Mouse (Mus musculus) thymus, postnatal 0 days (tissue): Measurements from ENCODE around the gene Xpo5. TPM values are rescaled to one million over a fixed set of nuclear protein-coding genes. Genes with fewer than 3 reads are reported as not detected.

Source experiments
- DNase-seq: peaks from one replicate; pipeline ENCODE4 v3.0.0-alpha.2; 2015; ENCODE audit warnings: low spot score
- polyA plus RNA-seq: library from polyadenylated mRNA; unstranded; fragments of >200 nt; fragmentation: Nextera tagmentation; extraction: Ambion mirVana; gene quantifications from 2 replicates; pipeline ENCODE4 v1.2.1, GENCODE M21; 2015

The Xpo5 gene
- polyA plus RNA-seq, 1 experiment from 2014 or later, result 26.8 TPM

DNA sequence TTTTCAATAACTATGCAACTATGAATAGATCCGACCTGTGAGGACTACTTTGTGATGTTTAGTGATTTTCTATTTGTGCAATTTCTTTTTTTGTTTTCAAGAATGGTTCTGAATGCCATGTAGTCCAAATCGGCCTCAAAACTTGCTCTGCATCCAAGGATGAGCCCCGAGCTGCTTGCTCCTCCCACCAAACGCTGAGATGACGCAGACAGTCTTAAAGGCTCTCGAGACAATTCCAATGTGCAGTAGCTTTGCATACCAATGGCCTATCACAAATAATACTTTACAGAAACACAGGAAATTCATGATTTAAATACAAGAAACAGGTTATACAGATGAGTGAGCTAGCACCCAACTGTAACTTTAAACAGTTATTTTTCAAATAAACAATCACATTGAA lies 1.4 kb upstream of the Xpo5 start:
- DNase-seq, result no peak

DNA sequence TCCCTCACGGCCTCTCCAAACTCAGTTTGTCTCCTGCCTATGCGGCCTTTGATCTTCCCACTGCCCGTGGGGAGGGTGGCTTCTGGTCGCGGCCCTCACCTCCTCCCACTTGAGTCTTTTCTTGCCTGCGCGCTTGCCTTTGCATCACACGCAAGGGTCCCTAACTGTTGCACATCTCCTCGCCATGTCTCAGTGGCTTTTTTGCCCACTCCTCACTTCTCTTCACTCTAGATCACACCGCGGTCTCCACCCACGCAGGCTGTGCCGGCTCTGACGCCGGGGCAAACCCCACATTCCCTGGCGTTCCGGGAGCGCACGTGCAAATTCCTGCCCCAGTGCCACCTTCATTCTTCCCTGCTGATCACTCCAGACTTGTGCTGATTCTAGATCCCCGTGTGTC lies 496 bp downstream of the Xpo5 start:
- DNase-seq, result no peak

DNA sequence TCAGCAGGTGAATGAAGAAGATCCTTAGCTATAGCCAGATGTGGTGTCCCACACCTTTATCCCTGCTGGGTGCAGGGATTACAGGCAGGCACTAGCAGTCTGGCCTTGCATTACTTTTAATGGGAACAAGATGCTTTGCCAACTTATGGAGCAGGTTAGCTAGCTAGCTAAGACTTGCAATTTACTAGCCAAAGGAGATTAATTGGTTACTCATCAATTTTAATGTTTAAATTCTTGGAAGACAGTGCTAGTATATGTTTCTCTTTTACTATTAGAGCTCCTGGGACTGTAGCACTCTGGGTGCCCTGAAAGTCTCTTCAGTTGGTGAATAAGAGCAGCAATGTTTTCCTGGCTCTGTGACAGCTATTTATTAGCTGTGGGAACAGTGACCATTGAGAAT lies 4.1 kb downstream of the Xpo5 start:
- no peak for DNase-seq

DNA sequence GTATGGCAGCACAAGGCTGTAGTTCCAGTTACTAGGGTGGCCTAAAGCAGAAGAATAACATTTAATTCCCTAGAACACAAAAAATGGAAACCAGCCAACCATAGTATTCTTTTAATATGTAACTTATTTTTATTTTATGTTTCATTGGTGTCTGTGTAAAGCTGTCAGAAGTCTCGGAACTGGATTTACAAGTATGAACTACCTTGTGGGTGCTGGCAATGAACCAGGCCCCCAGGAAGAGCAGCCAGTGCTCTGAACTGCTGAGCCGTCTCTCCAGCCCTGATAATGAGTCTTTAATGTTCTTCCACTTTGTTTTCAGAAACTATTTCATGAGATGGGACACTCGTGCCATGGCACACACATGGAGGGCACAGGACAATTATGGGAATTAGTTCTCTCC lies 8.0 kb downstream of the Xpo5 start:
- no peak for DNase-seq

DNA sequence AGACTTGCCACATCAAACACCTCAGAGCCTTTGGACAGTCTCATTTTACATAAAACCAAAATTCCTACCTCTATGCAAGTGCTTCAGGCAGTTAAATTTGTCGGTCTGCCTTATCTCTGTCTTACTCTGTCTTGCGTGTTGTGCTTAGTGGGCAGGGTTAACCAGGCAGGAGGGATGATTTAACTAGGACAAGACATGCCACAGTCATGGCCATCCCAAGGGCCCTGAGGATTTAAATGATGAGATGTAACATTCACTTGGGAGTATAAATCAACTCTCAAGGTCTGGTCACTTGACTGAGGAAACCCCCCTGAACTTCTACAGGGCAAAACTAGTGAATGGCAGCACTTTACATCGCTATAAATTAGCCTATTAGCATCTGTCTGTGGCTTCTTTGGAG lies 19.0 kb downstream of the Xpo5 start:
- no peak for DNase-seq

DNA sequence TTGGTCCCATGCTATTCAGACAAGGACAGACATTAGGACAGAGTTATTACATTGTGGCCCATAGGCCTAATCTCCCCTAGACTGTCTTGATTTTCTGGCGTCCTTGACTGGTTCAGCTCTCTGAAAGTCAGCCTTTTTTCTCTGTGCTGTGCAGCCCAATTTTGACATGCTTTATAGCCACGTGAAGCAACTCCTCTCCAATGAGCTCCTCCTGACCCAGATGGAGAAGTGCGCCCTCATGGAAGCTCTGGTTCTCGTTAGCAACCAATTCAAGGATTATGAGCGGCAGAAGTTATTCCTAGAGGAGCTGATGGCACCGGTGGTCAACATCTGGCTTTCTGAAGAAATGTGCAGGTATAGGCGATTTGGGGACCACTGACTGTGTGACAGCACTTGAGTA lies 25.0 kb downstream of the Xpo5 start:
- no peak for DNase-seq

DNA sequence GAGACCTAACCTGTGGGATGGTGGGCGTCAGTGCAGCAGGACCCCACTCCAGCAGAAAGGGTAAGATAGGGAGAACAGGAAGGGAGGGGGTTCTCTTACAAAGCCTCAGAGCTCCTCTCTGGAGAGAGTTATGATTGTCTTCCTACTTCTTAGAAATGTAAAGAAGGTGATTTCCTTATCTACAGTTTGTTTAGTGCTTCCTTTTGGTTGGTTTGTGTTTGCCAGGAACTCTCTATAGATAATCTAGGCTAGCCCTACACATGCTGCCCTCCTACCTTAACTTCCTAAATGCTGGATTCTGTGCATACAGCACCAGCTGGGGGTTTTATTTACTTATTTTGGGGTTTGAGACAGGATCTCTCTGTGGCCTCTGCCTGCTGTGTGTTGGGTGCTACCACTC lies 33.5 kb downstream of the Xpo5 start:
- no peak for DNase-seq

DNA sequence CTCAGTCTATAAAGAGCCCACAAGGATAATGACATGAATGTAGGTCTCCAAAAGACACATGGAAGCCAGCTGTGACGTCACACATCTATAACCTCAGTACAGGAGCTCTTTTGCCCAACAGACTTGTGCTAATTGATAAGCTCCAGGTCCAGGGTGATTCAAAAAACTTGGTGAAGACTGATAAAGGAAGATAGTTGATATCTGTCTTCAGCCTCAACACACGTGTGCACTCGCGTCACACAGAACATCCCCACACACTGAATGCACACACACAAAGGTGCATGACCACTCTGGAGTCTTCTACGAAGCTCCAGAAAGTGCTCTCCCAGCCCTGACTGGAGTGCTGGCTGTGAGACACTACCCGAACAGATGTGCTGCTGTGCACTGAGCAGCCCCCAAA lies 34.5 kb downstream of the Xpo5 start:
- no peak for DNase-seq

DNA sequence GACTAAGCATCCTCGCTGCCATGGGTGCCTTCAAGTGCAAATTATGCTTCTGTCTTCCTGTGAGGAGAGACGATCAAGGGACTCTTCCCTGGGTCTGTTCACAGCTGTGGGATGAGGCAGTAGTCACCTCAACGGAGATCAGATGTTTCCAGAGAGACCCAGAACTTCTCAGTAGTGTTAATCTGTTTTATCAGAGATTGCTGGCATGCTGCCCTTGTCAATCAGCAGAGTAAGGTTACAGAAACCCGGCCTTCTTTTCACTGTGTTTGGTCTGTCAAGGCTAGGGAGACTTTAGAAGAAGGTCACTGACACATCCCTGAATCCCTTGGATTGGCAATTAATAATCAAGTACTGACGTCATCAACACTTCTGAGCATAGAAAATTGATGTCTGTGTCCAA lies 34.9 kb downstream of the Xpo5 start:
- DNase-seq, result no peak

DNA sequence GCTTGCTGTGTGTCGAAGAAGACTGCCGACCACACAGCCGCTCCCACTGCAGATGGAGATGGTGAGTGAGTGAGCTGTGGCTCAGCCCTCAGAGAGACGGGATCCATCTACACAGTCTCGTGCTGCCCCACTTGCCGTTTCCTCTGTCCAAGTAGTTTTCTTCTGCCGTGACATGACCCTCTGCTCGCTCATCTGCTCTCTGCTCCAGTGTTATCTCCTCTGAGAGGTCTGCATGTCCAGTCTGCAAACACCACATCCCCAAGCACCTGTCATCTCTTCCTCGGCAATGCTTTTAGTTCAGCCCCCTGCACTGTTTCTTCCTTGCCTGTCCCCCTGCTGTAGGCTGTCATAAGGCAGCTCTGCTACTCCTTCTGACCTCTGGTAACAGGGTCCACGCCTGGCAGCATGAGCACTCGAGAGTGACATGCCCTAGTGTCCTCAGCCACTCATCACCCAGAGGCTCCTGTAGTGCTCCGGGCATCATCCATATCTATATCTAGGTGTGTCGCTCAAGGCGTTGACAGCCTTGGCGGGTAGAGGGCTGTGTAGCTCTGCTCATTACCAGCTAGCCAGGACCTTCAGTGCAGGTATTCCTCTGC lies 37.0 kb downstream of the Xpo5 start:
- no peak for DNase-seq

DNA sequence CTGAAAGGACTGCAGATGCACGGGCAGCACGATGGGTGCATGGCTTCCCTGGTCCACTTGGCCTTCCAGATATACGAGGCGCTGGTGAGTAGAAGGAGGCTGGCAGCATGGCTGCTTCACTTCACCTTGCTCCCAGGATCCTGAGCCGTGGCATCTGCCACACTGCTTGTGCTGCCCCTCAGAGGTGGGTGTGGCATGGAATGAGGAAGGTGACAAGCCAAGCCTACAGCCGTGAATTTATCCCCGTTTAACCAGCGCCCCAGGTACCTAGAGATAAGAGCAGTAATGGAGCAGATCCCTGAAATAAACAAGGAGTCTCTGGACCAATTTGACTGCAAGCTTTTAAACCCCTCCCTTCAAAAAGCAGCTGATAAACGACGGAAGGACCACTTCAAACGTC lies 38.9 kb downstream of the Xpo5 start:
- DNase-seq, result no peak

DNA sequence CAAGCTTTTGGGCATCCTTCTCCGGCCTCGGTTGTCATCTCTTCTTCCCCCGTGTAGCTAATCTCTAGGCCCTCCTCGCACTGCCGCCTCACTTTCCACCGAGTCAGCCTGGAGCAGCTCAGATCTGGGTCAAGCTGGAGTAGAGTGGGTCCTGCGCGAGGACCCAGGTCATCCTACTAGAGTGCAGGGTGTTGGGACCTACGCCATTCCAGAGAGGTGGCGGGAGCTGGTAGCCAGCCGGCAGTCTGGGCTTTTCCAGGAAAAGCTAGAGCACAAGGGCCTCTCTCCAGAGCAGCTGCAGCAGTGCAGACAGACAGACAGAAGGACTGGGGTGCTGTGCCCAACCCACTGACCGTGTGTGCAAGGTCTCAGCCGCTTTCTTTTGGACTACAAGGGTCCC lies 39.7 kb downstream of the Xpo5 start:
- DNase-seq, result no peak

DNA sequence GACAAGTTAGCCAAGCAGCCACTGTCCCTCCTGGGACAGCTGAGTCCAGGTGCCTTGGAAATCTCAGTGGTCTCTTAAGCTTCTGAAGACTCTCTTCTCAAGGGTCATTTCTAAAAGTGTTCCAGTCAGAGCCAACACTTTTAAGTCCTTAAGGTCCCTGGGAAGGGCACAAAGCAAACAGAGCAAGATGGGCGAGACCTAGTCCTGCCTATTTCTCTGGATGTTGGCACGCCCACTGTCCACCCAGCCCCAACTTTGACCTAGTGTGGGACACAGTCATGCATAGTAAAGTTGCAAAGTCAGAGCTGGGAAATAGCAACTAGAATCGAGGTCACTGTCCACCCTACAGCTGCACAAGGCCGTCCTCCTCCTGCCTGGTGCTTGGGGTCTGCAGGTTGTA lies 40.4 kb downstream of the Xpo5 start:
- no peak for DNase-seq

DNA sequence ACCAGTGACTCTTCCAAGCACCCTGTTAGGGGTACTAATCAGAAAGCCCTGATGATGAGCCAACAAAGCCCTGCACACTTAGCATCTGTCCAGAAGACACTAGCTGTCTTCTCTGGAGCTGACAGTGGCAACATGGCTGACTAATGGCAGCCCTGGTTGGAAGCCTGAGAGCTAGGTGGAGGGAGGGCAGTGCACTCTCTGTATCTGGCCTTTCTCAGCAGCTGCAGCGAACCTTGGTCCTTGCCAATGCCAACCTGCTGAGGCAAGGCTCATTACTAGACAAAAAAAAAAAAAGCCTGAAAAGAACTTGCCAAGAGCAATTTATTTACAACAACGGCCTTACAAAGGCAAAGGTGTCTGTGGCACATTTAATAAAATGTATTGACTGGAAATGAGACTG lies 41.0 kb downstream of the Xpo5 start:
- no peak for DNase-seq

DNA sequence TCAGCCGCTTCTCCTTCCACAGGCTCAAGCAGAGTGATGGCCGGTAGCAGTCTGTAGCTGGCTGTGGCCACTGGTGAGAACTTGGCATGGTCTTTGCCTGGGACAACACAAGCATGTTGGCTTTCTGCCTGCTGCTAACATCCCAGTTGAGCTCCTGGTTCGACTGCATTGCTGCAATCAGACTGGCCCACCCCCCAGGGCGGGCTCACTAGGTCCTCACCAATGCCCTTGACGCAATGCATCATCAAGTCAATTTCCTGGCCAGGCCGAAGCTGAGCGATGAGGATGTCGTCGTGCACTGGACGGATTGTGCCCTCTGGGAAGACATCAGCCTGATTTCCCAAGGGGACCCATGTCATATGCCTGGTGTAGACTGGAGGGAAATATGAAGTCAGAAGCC lies 42.0 kb downstream of the Xpo5 start:
- no peak for DNase-seq

DNA sequence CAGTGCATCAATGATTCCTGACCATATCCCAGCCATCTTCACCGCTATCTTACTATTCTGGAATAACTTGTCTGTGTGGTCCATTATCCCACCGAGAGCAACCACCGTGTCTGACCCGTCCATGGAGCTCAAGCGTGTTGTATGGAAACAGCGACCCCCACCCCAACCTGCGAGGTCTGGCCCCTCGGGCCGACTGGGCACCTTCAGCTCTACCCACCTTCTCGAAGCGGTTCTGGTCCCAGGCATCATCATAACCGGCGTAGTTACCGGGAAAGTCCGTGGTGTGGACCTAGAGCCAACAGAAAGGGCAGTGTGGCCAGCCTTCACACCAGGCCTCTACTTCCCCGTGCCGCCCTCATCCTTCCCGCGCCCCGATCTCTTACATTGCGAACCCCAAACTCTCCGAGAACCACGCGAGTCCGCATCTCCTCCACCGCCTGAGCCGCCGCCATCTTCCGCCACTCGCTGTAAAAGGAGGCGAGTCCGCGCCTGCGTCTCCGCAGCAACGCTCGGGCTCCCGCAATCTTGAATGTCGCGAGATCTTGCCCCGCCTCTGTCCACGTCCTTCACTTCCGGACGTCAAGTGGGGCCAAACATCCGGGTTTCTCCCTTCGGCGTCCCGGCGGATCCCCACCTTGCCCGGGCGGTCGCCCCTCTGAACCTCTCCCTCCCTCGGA lies 45.1 kb downstream of the Xpo5 start, which contains the start of the genes Polr1c and Yipf3:
Gene Polr1c, minus strand, starts transcription at position 543 of the 677 bp plus-strand sequence.
Gene Yipf3, plus strand, starts transcription at position 569 of the 677 bp plus-strand sequence.
- DNase-seq, result peak; percentile 94

DNA sequence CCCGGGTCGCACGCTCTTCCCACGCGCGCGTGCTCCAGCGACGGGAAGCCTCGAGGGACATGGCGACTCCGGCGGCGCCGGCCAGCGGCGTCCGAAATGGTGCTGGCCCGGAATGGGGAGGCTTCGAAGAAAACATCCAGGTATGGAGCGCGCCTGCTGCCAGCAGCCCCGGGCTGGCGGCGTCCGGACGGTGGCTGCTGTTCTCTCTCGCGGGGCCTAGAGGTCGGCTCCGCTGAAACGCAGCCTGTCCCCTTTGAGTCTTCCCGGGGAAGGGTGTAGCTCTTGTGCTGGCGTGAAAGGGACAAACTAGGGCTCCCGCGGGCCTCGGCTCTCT lies 45.6 kb downstream of the Xpo5 start:
- no peak for DNase-seq

DNA sequence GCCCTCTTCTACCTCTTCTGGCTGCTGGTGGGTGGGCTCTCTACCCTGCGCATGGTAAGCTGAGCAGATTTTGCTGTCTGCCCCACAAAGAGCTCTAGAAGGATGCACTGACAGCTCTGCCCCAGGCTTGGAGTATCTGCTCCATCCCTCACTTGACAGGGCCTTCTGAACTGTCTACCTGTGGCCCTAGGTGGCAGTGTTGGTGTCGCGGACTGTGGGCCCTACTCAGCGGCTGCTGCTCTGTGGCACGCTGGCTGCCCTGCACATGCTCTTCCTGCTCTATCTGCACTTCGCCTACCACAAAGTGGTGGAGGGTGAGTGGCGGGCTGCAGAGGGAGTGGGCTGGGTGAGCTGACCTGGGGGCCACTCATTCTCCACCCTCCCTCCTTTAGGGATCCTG lies 48.6 kb downstream of the Xpo5 start:
- no peak for DNase-seq

DNA sequence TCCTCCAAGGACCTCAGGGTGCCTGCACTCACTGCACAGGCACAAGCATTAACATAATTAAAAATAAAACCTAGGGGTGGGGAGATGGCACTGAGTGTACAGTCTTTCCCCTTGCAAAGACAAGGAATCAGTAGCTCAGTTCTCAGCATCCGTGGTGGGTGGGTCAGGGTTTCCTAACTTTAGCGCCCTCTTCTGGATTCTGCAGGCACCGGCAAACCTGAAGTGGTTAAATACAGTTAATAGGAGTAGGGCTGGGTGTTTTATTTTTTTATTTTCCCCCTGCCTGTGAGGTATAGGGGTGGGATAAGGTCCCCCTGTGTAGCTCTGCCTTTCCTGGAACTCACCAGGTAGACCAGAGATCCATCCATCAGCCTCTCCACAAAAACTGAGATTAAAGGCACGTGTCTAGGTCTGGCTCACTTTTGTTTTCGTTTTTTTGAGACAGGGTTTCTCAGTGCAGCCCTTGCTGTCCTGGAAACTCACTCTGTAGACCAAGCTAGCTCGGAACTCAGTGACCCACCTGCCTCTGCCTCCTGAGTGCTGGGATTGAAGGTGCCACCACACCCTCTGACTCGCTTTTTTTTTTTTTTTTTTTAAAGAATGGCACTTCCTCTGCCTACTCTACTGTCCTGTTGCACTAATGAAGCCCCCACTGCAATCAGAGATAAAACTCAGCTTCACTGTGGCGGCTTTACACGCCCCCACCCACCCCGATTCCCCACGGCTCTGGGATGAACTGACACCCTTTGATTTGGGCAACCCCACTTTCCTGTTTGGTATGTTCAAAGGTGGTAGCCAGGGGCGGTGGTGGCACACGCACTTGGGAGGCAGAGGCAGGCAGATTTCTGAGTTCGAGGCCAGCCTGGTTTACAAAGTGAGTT lies 50.2 kb downstream of the Xpo5 start:
- peak; percentile 63 for DNase-seq

DNA sequence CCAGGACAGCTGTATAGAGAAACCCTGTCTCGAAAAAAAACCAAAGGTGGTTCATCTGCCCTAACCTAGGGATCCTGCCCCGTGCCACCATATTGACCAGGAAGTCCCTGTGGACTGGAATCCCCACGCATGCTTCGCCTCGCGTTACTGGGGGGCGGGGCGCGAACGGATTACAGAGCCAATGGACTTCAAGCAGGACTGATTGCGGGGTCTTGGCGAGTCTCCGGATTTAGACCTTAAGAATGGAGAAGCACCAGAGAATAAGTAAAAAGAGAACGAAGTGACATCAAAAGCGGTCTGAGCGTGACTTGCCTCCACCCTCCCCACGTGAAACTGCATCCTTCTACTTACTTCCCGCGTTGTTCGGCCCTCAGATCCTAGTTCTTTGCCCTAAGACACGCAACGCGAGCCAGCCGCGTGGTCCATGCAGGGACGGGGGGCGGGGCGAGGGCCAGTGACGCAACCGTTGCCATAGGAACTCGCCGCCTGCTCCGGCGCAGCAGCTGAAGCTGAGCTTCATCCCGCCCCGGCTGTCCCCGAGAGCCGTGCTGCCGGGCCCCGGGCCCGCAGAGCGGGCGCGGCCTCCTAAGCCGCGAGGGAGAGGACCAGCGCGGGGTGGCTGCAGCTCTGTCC lies 51.0 kb downstream of the Xpo5 start, which contains the start of gene Lrrc73:
Gene Lrrc73, plus strand, starts transcription at position 80 of the 633 bp plus-strand sequence.
- peak; percentile 86 for DNase-seq

DNA sequence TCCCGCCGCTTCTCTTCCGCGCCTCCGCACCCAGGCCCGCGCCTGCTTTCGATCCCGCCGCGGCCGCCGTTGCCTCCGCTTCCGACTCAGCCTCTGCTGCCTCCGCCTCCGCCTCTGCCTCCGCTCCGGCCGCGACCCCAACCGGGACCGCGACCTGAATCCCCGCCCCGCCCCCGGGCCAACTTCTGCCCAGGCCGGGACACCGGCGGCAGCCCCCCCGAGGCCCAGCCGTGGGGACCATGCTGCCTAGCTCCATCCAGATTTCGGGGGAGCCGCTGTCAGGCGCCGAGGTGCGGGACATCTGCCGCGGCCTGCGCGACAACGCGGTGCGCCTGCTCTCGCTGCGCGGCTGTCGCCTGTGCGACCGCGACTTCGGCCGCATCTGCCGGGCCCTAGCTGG lies 51.5 kb downstream of the Xpo5 start:
- no peak for DNase-seq

DNA sequence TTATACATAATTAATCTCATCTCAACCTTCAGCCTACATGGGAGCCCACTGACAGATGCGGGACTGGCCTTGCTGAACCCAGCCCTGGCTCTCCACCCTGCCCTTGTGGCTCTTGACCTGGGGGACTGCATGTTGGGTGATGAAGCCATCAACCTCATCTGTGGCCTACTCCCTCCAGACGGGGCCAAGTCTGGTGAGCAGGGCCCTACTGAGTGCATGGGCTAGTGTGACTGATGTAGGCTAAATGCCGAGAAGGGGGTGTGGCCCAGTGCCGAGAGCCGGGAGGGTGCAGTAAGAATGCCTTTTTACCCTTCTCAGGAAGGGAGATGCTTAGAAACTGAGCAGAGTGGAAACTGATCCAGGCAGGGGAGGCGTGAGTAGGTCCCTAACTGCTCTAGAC lies 52.6 kb downstream of the Xpo5 start:
- no peak for DNase-seq
